Mouse (Mus musculus) left cerebral cortex, adult 9 months (tissue): ENCODE measurements around the gene Dnajb12.

Experiments
- DNase-seq, 2 experiments: peaks; one replicate each; pipeline ENCODE4 v3.0.0; 2022; ENCODE audit warnings: low spot score in 2 of 2

The Dnajb12 gene

GRCm38 (mm10) chr10:59918111-59918510 is 38.8 kb downstream of the Dnajb12 start:
- DNase-seq: no peak

GRCm38 (mm10) chr10:59919494-59920181 is 40.3 kb downstream of the Dnajb12 start:
- DNase-seq: no peak

GRCm38 (mm10) chr10:59920485-59920809 is 41.1 kb downstream of the Dnajb12 start:
- DNase-seq: no peak

- DNase-seq: peak in 1 of 2 experiments; percentile 73
These were observed 41.7 kb downstream of the Dnajb12 start for GRCm38 (mm10) chr10:59920810-59921681.

- DNase-seq: no peak
These were observed 44.1 kb downstream of the Dnajb12 start for GRCm38 (mm10) chr10:59923493-59923892.

GRCm38 (mm10) chr10:59924305-59924704 is 44.9 kb downstream of the Dnajb12 start:
- no peak for DNase-seq

GRCm38 (mm10) chr10:59929205-59929604 is 49.8 kb downstream of the Dnajb12 start:
- DNase-seq: no peak

GRCm38 (mm10) chr10:59930996-59931395 is 51.6 kb downstream of the Dnajb12 start:
- peak in 1 of 2 experiments; percentile 44 for DNase-seq

GRCm38 (mm10) chr10:59932521-59932920 is 53.2 kb downstream of the Dnajb12 start:
- no peak for DNase-seq

GRCm38 (mm10) chr10:59934039-59934438 is 54.7 kb downstream of the Dnajb12 start:
- no peak for DNase-seq

GRCm38 (mm10) chr10:59936058-59936856 is 56.9 kb downstream of the Dnajb12 start:
- no peak for DNase-seq

GRCm38 (mm10) chr10:59938662-59939061 is 59.3 kb downstream of the Dnajb12 start:
- DNase-seq: no peak

- DNase-seq: no peak
These were observed 59.7 kb downstream of the Dnajb12 start for GRCm38 (mm10) chr10:59939081-59939480.

- peak in 1 of 2 experiments; percentile 54 for DNase-seq
These were observed 63.0 kb downstream of the Dnajb12 start for GRCm38 (mm10) chr10:59942281-59942846.

- DNase-seq: peak in 1 of 2 experiments; percentile 82
These were observed 63.6 kb downstream of the Dnajb12 start for GRCm38 (mm10) chr10:59942847-59943420.

GRCm38 (mm10) chr10:59943421-59943989 is 64.1 kb downstream of the Dnajb12 start:
- peak in 1 of 2 experiments; percentile 76 for DNase-seq

- DNase-seq: no peak
These were observed 66.1 kb downstream of the Dnajb12 start for GRCm38 (mm10) chr10:59945416-59945815.

- no peak for DNase-seq
These were observed 67.0 kb downstream of the Dnajb12 start for GRCm38 (mm10) chr10:59946362-59946761.

- DNase-seq: no peak
These were observed 68.1 kb downstream of the Dnajb12 start for GRCm38 (mm10) chr10:59947296-59948073.
